Mouse (Mus musculus) myocyte (in vitro differentiated cells): ENCODE measurements around the gene Vwa8.

Source experiments
- CEBPB ChIP-seq: IDR thresholded peaks from 2 replicates; pipeline ENCODE4 v1.6.1; 2011; ENCODE audit warnings: mild to moderate bottlenecking, moderate library complexity; ENCODE audit not compliant: poor library complexity, insufficient read depth, severe bottlenecking
- E2F4 ChIP-seq: IDR thresholded peaks from one replicate; pipeline ENCODE4 v1.6.1; 2011; ENCODE audit warnings: mild to moderate bottlenecking, control low read depth, moderate library complexity; ENCODE audit not compliant: insufficient read depth
- MAX ChIP-seq: IDR thresholded peaks from one replicate; pipeline ENCODE4 v1.6.1; 2011; ENCODE audit warnings: low read depth, mild to moderate bottlenecking, control low read depth
- MYOD1 ChIP-seq, 3 experiments: IDR thresholded peaks; one replicate each; pipeline ENCODE4 v1.6.1; 2011; ENCODE audit warnings: control low read depth in 2 of 3, low read depth in 2 of 3, mild to moderate bottlenecking in 2 of 3, moderate library complexity in 1 of 3; ENCODE audit not compliant: insufficient read length in 2 of 3, control insufficient read depth in 1 of 3
- MYOG ChIP-seq, 3 experiments: IDR thresholded peaks; one replicate each; pipeline ENCODE4 v1.6.1; 2011; ENCODE audit warnings: control low read depth in 2 of 3, low read depth in 2 of 3, mild to moderate bottlenecking in 2 of 3; ENCODE audit not compliant: insufficient read length in 2 of 3, control insufficient read depth in 1 of 3, insufficient read depth in 1 of 3
- POLR2A ChIP-seq: IDR thresholded peaks from one replicate; pipeline ENCODE4 v1.6.1; 2011; ENCODE audit warnings: low read depth, mild to moderate bottlenecking, control low read depth, moderate library complexity; ENCODE audit not compliant: insufficient read length
- POLR2AphosphoS2 ChIP-seq: IDR thresholded peaks from one replicate; pipeline ENCODE4 v1.6.1; 2011; ENCODE audit warnings: low read depth, control low read depth; ENCODE audit not compliant: insufficient read length
- REST ChIP-seq: IDR thresholded peaks from one replicate; pipeline ENCODE4 v1.6.1; 2011; ENCODE audit warnings: mild to moderate bottlenecking, control low read depth, moderate library complexity; ENCODE audit not compliant: insufficient read depth, insufficient read length
- SRF ChIP-seq: IDR thresholded peaks from one replicate; pipeline ENCODE4 v1.6.1; 2011; ENCODE audit warnings: low read depth; ENCODE audit not compliant: control insufficient read depth, insufficient read length
- TCF12 ChIP-seq: IDR thresholded peaks from one replicate; pipeline ENCODE4 v1.6.1; 2011; ENCODE audit warnings: mild to moderate bottlenecking, control low read depth; ENCODE audit not compliant: poor library complexity, insufficient read depth, severe bottlenecking
- TCF3 ChIP-seq: IDR thresholded peaks from one replicate; pipeline ENCODE4 v1.6.1; 2011; ENCODE audit warnings: low read depth, control low read depth; ENCODE audit not compliant: insufficient read length
- USF1 ChIP-seq: IDR thresholded peaks from one replicate; pipeline ENCODE4 v1.6.1; 2011; ENCODE audit warnings: low read depth, mild to moderate bottlenecking, control low read depth, moderate library complexity

GRCm38 (mm10) chr14:79233697-79234096 lies 384.8 kb downstream of the Vwa8 start:
- TF ChIP-seq POLR2A (no peak), MAX (no peak), USF1 (no peak), TCF12 (no peak), POLR2AphosphoS2 (no peak), MYOG (IDR thresholded peaks at IDR 0.05; ENCODE audit: control insufficient read depth in 1 of 3, insufficient read depth in 1 of 3, insufficient read length in 2 of 3, low read depth in 2 of 3) (no peak), MYOD1 (IDR thresholded peaks at IDR 0.05; ENCODE audit: control insufficient read depth in 1 of 3, insufficient read length in 2 of 3, low read depth in 2 of 3) (no peak), SRF (no peak), REST (no peak), E2F4 (no peak), CEBPB (no peak), TCF3 (no peak)
